Mouse (Mus musculus): ENCODE results near the gene Col2a1.

Col2a1 gene

DNA sequence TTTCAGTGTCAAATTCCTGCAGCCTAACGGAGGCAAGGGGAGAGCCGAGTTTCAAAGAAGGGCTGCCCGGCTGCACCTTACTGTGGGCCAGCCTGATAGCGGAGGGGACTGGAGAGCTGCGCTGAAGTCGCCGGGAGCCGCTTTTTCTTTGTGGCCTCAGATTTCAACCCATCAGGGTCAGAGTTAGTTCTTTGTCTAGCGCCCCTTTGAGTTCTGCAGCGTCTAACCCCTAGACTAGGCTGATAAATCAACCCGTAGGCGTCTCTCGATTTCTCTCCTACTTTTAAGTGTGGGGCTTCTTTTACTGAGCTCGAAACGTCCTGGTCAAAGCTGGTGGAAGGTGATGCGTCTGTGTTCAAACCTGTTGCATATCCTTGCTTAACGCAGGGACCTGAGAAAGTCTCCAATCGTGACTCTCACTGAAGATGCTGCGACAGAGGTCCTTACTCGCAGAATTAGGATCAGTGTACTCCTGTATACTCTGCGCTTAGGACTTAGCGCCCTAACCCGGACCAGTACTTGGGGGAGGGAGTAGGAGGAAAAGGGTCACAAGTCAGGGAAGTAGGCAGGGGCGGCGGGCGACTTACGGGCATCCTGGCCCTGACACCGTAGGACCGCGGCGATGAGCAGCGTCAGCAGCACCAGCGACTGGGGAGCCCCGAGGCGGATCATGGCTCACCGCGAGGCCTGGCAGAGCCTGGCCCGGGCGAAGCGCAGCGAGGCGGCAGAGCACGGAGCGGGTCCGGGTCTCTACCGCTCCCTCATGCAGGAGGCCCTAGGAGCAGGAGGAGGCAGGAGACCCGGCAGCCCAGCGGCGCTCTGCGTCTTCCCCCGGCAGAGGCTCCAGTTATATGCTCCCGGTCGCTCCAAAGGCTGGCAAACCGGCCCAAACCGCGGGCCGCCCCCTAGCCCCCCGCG lies at the start of gene Col2a1:
Gene Col2a1 (minus strand): TSS at position 874 of the 918 bp plus-strand sequence.
- in situ Hi-C loops (cut with MboI, MseI): no loop called here

GRCm38 (mm10) chr15:98051685-98052084 lies 47.2 kb upstream of the Col2a1 start:
- in situ Hi-C loops (cut with MboI, MseI): no loop called here

DNA sequence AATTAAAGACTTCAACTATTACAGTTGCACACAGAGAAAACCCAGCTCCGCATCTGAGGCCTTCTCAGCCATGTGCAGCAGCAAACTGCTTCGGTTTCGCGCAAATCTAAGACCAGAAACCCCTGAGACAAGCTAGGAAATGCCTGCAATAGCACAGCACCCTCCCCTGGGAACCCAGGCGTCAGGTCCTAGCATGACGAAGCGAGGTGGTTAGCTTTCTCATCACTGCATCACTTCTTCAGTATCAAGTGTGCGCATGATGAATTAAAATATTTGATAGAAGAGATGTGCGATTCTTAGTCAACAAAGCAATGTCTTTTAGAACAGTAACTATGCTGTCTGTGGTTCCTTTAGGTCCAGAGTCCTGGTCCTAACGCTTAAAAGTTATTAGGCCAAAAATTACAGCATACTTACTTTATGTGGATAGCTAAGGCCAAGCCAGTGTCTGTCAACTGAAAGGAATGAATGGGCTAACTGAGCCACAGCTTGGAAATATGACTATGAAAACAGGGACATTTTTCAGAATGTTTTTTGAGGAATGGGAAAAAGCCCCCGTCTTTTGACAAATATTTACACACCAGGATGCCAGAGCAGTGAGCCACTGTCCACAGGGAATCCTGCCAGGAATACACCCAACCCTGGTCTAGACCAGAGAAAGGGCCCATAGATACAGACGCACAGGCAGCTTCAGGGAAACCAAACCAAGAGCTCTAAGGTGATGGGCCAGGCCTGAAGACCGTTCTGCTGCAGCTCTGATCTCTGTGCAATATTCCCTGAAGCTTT lies 44.6 kb upstream of the Col2a1 start:
- in situ Hi-C loops (cut with MboI, MseI): no loop called here

- in situ Hi-C loops (cut with MboI, MseI): no loop called here
These were observed 39.9 kb upstream of the Col2a1 start for GRCm38 (mm10) chr15:98044387-98044786.

DNA sequence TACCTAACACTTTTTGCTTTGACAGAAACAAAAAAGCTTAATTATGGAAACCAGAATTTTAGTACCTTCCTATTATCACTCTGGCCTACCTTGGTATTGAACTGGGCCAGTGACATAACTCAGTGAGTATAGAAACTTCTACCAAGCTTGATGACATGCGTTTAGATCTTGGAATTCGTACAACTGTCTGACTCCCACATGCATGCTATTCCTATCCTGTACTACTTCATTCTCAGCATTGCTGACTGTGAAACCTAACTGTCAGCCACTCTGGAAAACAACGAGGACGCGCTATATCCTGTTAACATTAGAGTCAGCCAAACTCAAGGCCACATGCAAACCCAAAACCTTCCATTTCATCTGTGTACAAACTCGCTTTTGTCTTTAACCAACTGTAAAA lies 39.5 kb upstream of the Col2a1 start:
- in situ Hi-C loops (cut with MboI, MseI): no loop called here

GRCm38 (mm10) chr15:98042508-98042907 lies 38.0 kb upstream of the Col2a1 start:
- in situ Hi-C loops (cut with MboI, MseI): no loop called here

DNA sequence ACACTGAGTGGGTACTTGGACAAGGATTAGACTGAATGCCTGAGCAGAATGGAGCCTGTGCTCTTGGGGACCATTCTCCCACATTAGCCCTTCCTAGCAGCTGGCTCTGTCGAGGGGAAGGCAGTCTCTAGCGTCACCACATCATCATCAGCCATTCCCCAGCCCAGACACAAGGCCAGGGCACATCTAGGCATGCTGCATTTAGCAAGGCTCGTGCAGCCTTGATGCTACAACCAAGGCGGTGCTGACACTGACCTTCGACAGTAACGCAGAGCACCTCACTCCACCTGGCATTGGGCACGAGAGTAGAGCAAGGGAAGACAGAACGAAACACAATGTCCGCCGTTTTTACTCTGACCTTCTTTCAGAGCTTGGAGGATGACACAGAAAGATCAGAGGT lies 35.2 kb upstream of the Col2a1 start:
- in situ Hi-C loops (cut with MboI, MseI): no loop called here

- in situ Hi-C loops (cut with MboI, MseI): no loop called here
These were observed 32.1 kb upstream of the Col2a1 start for GRCm38 (mm10) chr15:98036578-98036977.

DNA sequence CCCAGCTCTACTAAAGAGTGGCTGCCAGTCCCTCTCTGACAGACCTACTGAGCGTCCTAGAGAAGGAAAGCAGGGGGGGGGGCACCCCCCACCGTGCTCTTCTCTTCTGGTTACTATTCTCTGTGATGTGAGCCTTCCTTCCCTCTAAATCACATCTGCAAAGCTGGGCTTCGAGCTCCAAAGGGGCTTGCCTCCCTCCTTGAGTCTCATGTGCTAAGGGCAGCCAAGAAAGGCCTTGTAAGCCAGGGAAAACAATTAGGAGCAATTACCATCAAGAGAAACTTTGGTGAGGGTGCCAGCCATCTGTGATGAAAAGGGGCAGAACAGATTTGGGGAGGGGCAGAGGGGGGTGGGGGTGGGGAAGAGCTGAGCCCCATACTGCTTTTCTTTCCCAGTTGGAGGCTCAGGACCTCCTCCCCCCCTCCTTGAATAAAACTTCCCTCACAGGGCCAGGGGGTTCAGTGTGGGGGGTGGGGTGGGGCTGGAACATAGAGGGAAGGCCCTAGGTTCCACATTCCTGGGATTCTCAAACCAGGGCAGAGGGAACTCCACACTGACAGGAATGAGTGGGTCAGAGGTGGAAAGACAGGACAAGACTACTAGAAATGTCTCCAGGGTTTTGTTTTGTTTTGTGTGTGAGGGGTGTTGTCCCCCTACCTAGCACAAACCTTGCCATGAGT lies 30.7 kb upstream of the Col2a1 start:
- in situ Hi-C loops (cut with MboI, MseI): no loop called here

DNA sequence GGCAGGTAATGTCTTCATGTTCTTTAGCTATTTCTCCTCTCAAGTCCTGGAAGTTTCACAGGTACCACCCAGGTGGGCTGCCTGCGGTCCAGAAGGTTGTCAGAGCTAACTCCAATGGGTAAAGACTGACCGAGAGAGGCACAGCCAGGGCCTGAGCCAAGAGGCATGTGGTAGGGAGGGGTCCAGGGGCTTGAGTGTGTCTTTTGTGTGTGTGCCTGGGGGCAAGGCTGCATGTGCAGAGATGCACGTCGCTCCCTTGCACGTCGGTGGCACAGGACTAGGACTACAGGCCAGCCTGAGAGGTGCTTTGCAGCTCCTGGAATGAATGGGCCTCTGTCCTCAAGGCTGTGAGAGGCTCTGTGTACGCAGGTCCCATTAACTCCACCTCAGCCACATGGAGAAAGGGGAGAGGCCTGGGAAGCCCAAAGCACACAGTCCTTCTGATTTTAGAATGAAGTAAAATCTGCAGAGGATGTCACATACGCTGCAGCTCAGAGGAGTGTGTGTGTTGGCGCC lies 28.8 kb upstream of the Col2a1 start:
- in situ Hi-C loops (cut with MboI, MseI): no loop called here

DNA sequence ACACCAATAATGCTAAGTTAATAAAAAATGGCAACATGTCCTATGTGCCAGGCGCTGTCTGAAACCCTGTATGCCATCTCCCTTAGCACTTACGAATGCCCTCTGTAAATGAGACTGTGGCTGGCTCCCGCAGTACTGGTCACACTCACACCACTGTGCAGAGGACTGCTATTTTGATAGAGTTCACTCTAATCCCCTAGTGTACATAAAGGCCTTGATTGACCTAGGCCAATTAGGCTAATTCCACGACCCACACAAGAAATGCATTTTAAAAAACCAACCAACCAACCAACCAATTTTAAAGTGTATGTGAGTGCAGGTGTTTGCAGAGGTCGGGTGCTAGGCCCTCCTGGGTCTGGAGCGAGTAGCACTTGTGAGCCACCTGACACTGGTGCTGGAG lies 25.3 kb upstream of the Col2a1 start:
- in situ Hi-C loops (cut with MboI, MseI): no loop called here

- in situ Hi-C loops (cut with MboI, MseI): no loop called here
These were observed 22.7 kb upstream of the Col2a1 start for GRCm38 (mm10) chr15:98026967-98027904.

GRCm38 (mm10) chr15:98025611-98026010 lies 21.1 kb upstream of the Col2a1 start:
- in situ Hi-C loops (cut with MboI, MseI): no loop called here

DNA sequence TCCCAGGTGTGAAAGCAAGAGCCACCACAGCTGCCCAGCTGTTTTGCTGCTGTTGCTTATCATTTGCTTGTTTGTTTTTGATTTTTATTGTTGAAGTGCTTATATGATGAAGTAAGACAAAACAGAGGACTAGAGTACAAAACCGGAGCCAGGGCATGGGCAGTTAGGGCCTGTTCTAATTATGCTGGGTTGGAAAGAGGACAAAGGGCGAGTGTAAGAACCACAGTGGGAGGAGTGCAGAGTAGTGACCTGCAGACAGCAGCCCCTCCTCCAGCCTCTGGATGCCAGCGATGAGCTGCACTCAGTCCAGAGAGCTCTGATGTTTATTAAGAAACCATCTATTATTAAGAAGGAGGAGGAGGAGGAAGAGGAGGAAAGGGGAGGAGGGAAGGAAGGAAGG lies 18.6 kb upstream of the Col2a1 start:
- in situ Hi-C loops (cut with MboI, MseI): no loop called here

DNA sequence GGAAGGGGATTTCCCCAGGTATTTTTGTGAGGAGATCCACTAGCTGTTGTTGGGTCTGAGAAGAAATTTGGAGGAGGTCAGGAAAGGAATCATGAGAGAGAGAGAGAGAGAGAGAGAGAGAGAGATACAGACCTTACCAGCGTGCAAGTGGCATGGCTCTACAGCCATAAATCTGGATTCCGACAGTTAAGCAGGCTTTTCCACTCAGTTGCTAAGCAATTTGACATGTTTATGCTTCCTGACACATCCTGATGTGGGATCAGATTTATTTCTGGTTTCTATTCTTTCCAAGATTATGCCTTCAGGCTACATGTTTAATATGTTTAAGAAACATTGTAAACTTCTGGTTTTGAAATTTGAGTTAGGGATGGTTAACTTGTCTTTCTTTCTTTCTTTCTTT lies 17.4 kb upstream of the Col2a1 start:
- in situ Hi-C loops (cut with MboI, MseI): no loop called here

- in situ Hi-C loops (cut with MboI, MseI): no loop called here
These were observed 14.6 kb upstream of the Col2a1 start for GRCm38 (mm10) chr15:98019047-98019446.

GRCm38 (mm10) chr15:98017925-98018324 lies 13.4 kb upstream of the Col2a1 start:
- in situ Hi-C loops (cut with MboI, MseI): no loop called here

GRCm38 (mm10) chr15:98012810-98013209 lies 8.3 kb upstream of the Col2a1 start:
- in situ Hi-C loops (cut with MboI, MseI): no loop called here

DNA sequence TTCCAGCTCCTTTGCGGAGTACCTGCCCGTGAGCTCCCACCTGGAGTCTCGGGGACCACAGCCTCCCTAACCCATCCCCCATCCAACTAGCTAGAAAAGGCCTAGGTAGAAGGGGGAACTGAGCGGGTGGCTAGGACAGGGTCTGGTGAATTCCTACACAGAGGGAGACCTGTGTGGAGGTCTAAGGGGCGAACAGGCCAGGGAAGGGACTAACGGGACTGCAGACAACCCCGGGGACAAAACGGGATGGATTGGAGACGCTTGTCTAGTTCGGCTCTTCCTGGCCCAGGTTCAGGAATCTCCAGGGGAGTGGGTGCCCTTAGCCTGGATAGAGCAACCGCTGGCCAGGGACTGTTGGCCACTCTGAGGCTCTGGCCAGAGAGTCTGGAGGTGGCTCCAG lies 686 bp upstream of the Col2a1 start:
- in situ Hi-C loops (cut with MboI, MseI): no loop called here

GRCm38 (mm10) chr15:98004740-98005159 lies 255 bp upstream of the Col2a1 start:
- in situ Hi-C loops (cut with MboI, MseI): no loop called here
